Mouse (Mus musculus): Measurements from ENCODE around the gene Spdl1. TPM values are rescaled to one million over a fixed set of nuclear protein-coding genes. Genes with fewer than 3 reads are reported as not detected.
"Not testable (repeated sequence)": the region's sequence is repeated elsewhere in the genome, so short reads cannot be mapped to it uniquely, and the experiment has no call there.

Spdl1 gene
- polyA plus RNA-seq, 1 experiment from 2014 or later: 11.4 TPM

DNA sequence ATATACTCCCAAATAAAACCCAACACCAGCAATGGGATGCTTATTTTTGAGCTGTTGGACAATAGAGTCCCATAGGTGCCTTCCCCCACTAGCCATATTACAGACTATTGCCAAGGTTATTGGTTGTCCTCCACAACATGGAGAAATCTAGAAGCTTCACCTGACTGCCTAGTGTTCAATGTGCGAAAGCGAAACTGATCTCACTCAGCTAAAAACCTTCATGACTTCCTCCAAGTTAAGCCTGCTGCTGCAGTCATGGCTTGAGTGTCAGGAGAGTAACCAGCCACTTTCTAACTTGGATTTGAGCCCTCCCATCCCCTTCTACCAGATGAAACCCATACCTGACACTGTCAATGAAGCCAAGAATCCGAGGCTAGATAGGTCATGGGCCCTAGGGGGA, 5.6 kb downstream of the Spdl1 start:
- no peaks in the 10 kb centered on the region for H3K4me1 ChIP-seq (ENCODE audit: control insufficient read depth, insufficient read depth, low read length)
- no peak overlapping the region for H3K4me3 ChIP-seq (ENCODE audit: low read depth, low read length)
- no peaks in the 10 kb centered on the region for H3K9me3 ChIP-seq (replicated peaks; ENCODE audit: control insufficient read depth, low read length)
- no peaks in the 10 kb centered on the region for H3K27me3 ChIP-seq (replicated peaks; ENCODE audit: control insufficient read depth, insufficient read depth, low read length)
- no peak overlapping the region for H3K27ac ChIP-seq (ENCODE audit: low read depth, low read length)
- no peak overlapping the region for H3K4me2 ChIP-seq (ENCODE audit: low read length)
- H3K36me3 ChIP-seq (ENCODE audit: control insufficient read depth, insufficient read depth, low read length): peaks cover 35% of the 10 kb centered on the region
- 99% methylated on average over 3 of the region's 3 CpGs for WGBS
- H3K9ac ChIP-seq (ENCODE audit: low read length): no peak overlapping the region
- ATAC-seq (no peak), DNase-seq (ENCODE audit: low spot score) (no peak)

DNA sequence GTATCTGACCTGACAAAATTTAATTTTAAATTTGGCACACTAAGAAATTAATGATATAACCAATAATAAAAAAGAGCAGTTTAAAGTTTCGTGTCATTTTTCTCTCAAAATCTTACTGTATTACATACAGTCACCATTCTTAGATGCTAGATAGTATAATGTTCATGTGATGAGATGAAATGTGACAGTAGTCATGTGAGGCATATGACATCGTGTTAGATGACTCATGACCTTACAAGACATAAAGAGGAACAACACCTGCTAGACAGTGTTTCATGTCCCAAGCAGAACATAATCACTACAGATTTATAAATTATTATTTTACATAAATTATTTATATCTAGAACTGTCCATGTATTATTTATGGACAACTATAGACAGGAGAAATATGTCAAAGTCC, 6.5 kb downstream of the Spdl1 start:
- H3K9me3 ChIP-seq (replicated peaks; ENCODE audit: control insufficient read depth, low read length): no peaks in the 10 kb centered on the region
- DNase-seq (ENCODE audit: low spot score) (no peak), ATAC-seq (no peak)
- H3K27me3 ChIP-seq (replicated peaks; ENCODE audit: control insufficient read depth, insufficient read depth, low read length): no peaks in the 10 kb centered on the region
- H3K36me3 ChIP-seq (ENCODE audit: control insufficient read depth, insufficient read depth, low read length): peaks cover 42% of the 10 kb centered on the region
- H3K9ac ChIP-seq (ENCODE audit: low read length): no peak overlapping the region
- no peaks in the 10 kb centered on the region for H3K4me1 ChIP-seq (ENCODE audit: control insufficient read depth, insufficient read depth, low read length)
- no peak overlapping the region for H3K4me2 ChIP-seq (ENCODE audit: low read length)
- no peak overlapping the region for H3K27ac ChIP-seq (ENCODE audit: low read depth, low read length)
- no peak overlapping the region for H3K4me3 ChIP-seq (ENCODE audit: low read depth, low read length)
- WGBS: 97% methylated on average over 2 of the region's 2 CpGs

DNA sequence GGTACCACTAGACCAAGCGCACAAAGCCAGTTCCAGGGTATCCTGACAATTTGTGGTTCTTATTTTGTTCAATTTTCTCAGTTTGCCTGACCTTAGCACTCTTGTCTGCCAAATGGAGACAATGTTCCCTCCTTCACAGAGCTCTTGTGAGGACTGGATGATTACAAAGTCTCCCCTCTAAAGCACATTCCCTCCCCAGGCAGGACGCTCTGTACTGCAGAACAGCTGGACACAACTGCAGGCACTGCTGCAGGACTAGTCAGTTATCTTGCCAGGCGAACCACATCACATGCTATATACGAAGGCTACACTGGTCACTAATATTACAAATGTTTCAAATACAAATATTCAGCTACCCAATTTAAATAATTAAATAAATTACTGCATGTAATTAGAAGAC, 8.7 kb downstream of the Spdl1 start:
- no peak for ATAC-seq

DNA sequence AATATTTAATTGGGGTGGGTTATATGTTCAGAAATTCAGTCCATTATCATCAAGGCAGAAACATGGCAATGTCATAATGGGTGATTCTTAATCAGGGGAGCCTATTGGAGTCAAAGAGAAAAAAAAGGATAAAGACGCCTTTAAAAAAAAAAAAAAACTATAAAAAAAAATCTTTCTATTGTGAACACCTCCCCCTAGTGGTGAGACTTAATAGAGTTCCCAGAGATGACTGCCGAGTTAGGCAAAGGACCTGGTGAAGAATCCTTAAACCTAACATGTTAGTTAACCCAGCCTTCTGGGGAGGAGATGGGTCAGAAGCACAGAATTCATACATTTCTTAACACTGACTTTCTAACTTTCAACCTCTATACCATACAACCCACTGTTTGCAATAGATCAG, 18.7 kb downstream of the Spdl1 start:
- Histone ChIP-seq H3K4me3 (ENCODE audit: low read depth, low read length) (no peak overlapping the region), H3K27me3 (replicated peaks; ENCODE audit: control insufficient read depth, insufficient read depth, low read length) (no peaks in the 10 kb centered on the region), H3K9ac (ENCODE audit: low read length) (no peak overlapping the region), H3K4me1 (ENCODE audit: control insufficient read depth, insufficient read depth, low read length) (no peaks in the 10 kb centered on the region), H3K4me2 (ENCODE audit: low read length) (no peak overlapping the region), H3K36me3 (ENCODE audit: control insufficient read depth, insufficient read depth, low read length) (peaks cover 37% of the 10 kb centered on the region), H3K27ac (ENCODE audit: low read depth, low read length) (no peak overlapping the region), H3K9me3 (replicated peaks; ENCODE audit: control insufficient read depth, low read length) (no peaks in the 10 kb centered on the region)
- ATAC-seq: no peak
- peak; percentile 81 for DNase-seq (ENCODE audit: low spot score)
- 8% methylated on average over 2 of the region's 2 CpGs for WGBS

More for the DNA sequence above, 8.7 kb downstream of the Spdl1 start:
- WGBS: 95% methylated on average over 4 of the region's 4 CpGs
- no peak overlapping the region for H3K4me3 ChIP-seq (ENCODE audit: low read depth, low read length)
- no peak overlapping the region for H3K9ac ChIP-seq (ENCODE audit: low read length)
- no peak for DNase-seq (ENCODE audit: low spot score)
- H3K9me3 ChIP-seq (replicated peaks; ENCODE audit: control insufficient read depth, low read length): no peaks in the 10 kb centered on the region
- H3K36me3 ChIP-seq (ENCODE audit: control insufficient read depth, insufficient read depth, low read length): peaks cover 55% of the 10 kb centered on the region
- no peaks in the 10 kb centered on the region for H3K4me1 ChIP-seq (ENCODE audit: control insufficient read depth, insufficient read depth, low read length)
- no peaks in the 10 kb centered on the region for H3K27me3 ChIP-seq (replicated peaks; ENCODE audit: control insufficient read depth, insufficient read depth, low read length)
- no peak overlapping the region for H3K27ac ChIP-seq (ENCODE audit: low read depth, low read length)
- no peak overlapping the region for H3K4me2 ChIP-seq (ENCODE audit: low read length)

DNA sequence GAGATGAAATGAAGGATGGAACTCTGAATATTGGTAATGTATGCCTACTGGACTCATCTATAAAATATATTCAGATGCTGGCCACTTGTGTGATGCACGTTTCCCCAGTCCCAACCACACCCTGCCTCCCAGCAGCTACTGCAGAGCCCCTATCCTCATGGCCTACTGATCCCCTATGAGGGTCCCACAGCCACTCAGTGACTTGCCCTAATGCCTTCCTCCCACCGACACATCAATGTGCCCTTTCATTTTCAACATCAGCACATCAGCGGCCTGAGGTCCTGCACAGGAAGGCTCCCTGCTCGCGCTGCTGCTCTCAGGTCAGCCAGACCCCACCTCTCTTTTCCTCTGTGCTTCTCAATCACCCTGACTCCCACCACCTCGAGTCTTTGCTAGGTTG, 19.1 kb downstream of the Spdl1 start:
- ATAC-seq: no peak
- no peak for DNase-seq (ENCODE audit: low spot score)
- H3K4me1 ChIP-seq (ENCODE audit: control insufficient read depth, insufficient read depth, low read length): no peaks in the 10 kb centered on the region
- no peaks in the 10 kb centered on the region for H3K27me3 ChIP-seq (replicated peaks; ENCODE audit: control insufficient read depth, insufficient read depth, low read length)
- no peak overlapping the region for H3K4me3 ChIP-seq (ENCODE audit: low read depth, low read length)
- H3K4me2 ChIP-seq (ENCODE audit: low read length): no peak overlapping the region
- no peaks in the 10 kb centered on the region for H3K9me3 ChIP-seq (replicated peaks; ENCODE audit: control insufficient read depth, low read length)
- peaks cover 39% of the 10 kb centered on the region for H3K36me3 ChIP-seq (ENCODE audit: control insufficient read depth, insufficient read depth, low read length)
- H3K27ac ChIP-seq (ENCODE audit: low read depth, low read length): no peak overlapping the region
- WGBS: 88% methylated on average over 6 of the region's 6 CpGs
- no peak overlapping the region for H3K9ac ChIP-seq (ENCODE audit: low read length)

DNA sequence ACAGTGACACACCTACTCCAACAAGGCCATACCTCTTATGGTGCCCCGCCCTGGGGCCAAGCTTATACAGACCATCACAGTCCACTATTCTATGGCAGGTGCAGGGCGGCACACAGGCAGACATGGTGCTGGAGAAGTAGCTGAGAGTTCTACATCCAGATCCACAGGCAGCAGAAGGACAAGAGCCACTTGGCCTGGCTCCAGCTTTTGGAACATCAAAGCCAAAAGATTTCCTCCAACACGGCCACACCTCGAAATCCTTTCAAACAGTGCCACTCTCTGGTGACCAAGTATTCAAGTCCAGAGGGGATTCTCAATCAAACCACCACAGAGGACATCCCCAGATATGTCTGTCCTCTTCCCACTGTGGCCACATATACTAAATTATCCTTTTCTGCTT, 28.4 kb downstream of the Spdl1 start:
- not testable (repeated sequence) for ATAC-seq; DNase-seq (ENCODE audit: low spot score); H3K27ac ChIP-seq (ENCODE audit: low read depth, low read length); H3K4me1 ChIP-seq (ENCODE audit: control insufficient read depth, insufficient read depth, low read length); H3K36me3 ChIP-seq (ENCODE audit: control insufficient read depth, insufficient read depth, low read length); H3K4me2 ChIP-seq (ENCODE audit: low read length); H3K27me3 ChIP-seq (replicated peaks; ENCODE audit: control insufficient read depth, insufficient read depth, low read length); H3K4me3 ChIP-seq (ENCODE audit: low read depth, low read length); H3K9ac ChIP-seq (ENCODE audit: low read length); H3K9me3 ChIP-seq (replicated peaks; ENCODE audit: control insufficient read depth, low read length)
- 79% methylated on average over 4 of the region's 4 CpGs for WGBS

DNA sequence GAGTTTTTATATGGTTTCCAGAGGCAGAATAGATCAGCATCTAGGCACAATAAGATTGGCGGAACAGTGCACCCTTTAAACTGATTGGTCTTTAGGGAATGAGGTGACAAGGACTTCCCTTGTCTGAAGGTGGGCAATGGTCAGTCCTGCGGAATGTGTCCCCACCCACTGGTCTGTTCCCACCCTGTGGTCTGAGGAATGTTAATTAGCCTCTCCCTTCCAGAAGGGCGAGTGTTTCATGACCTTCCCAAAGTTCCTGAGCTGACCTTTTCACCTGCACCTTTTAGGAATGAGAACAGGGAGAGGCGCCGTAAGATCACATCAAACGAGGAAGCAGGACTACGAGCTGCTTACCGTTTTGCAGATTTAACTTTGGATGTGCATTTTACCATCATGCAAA, 35.4 kb downstream of the Spdl1 start:
- H3K36me3 ChIP-seq (ENCODE audit: control insufficient read depth, insufficient read depth, low read length); ATAC-seq: not testable (repeated sequence)

GRCm38 (mm10) chr11:34796097-34796496, 37.3 kb downstream of the Spdl1 start:
- Histone ChIP-seq H3K4me1 (ENCODE audit: control insufficient read depth, insufficient read depth, low read length) (no peaks in the 10 kb centered on the region), H3K4me3 (ENCODE audit: low read depth, low read length) (no peak overlapping the region), H3K27me3 (replicated peaks; ENCODE audit: control insufficient read depth, insufficient read depth, low read length) (no peaks in the 10 kb centered on the region), H3K27ac (ENCODE audit: low read depth, low read length) (no peak overlapping the region), H3K36me3 (ENCODE audit: control insufficient read depth, insufficient read depth, low read length) (no peaks in the 10 kb centered on the region), H3K9me3 (replicated peaks; ENCODE audit: control insufficient read depth, low read length) (no peaks in the 10 kb centered on the region), H3K4me2 (ENCODE audit: low read length) (no peak overlapping the region), H3K9ac (ENCODE audit: low read length) (no peak overlapping the region)
- WGBS: 40% methylated on average over 4 of the region's 4 CpGs
- ATAC-seq (no peak), DNase-seq (ENCODE audit: low spot score) (no peak)

More for the DNA sequence above, 35.4 kb downstream of the Spdl1 start:
- not testable (repeated sequence) for H3K9ac ChIP-seq (ENCODE audit: low read length); DNase-seq (ENCODE audit: low spot score); H3K9me3 ChIP-seq (replicated peaks; ENCODE audit: control insufficient read depth, low read length); H3K27me3 ChIP-seq (replicated peaks; ENCODE audit: control insufficient read depth, insufficient read depth, low read length); H3K4me3 ChIP-seq (ENCODE audit: low read depth, low read length); H3K4me2 ChIP-seq (ENCODE audit: low read length); H3K27ac ChIP-seq (ENCODE audit: low read depth, low read length); H3K4me1 ChIP-seq (ENCODE audit: control insufficient read depth, insufficient read depth, low read length)
- WGBS: 56% methylated on average over 8 of the region's 8 CpGs

GRCm38 (mm10) chr11:34791872-34792271, 41.6 kb downstream of the Spdl1 start:
- Histone ChIP-seq H3K27me3 (replicated peaks; ENCODE audit: control insufficient read depth, insufficient read depth, low read length) (no peaks in the 10 kb centered on the region), H3K27ac (ENCODE audit: low read depth, low read length) (no peak overlapping the region), H3K4me1 (ENCODE audit: control insufficient read depth, insufficient read depth, low read length) (no peaks in the 10 kb centered on the region), H3K9ac (ENCODE audit: low read length) (no peak overlapping the region), H3K4me3 (ENCODE audit: low read depth, low read length) (no peak overlapping the region), H3K36me3 (ENCODE audit: control insufficient read depth, insufficient read depth, low read length) (no peaks in the 10 kb centered on the region), H3K9me3 (replicated peaks; ENCODE audit: control insufficient read depth, low read length) (no peaks in the 10 kb centered on the region), H3K4me2 (ENCODE audit: low read length) (no peak overlapping the region)
- no peak for ATAC-seq
- no peak for DNase-seq (ENCODE audit: low spot score)
- 58% methylated on average over 8 of the region's 8 CpGs for WGBS
